Mouse (Mus musculus) inflammation-experienced regulatory T-cells, adult 6 months (primary cell): Measurements from ENCODE around the gene Frmd4a. TPM values are rescaled to one million over a fixed set of nuclear protein-coding genes. Genes with fewer than 3 reads are reported as not detected.

Experiments used
- ATAC-seq: one replicate; pipeline ENCODE4 v1.8.0; 2017
- polyA plus RNA-seq, 3 experiments: library from polyadenylated mRNA; unstranded; fragments of 100-300 nt; shearing (Covaris generic); gene quantifications; one replicate each; pipeline ENCODE4 v1.2.1; 2017

The Frmd4a gene
- polyA plus RNA-seq, 3 experiments from 2014 or later = 1.2 to 1.5 (median 1.5) TPM

GRCm38 (mm10) chr2:4630197-4630835 is 612.8 kb downstream of the Frmd4a start:
- no peak for ATAC-seq

GRCm38 (mm10) chr2:4635804-4636203 is 618.3 kb downstream of the Frmd4a start:
- ATAC-seq = no peak

GRCm38 (mm10) chr2:4636656-4637055 is 619.1 kb downstream of the Frmd4a start:
- ATAC-seq = no peak

- no peak for ATAC-seq
Observed at GRCm38 (mm10) chr2:4638189-4638588, 620.7 kb downstream of the Frmd4a start.

GRCm38 (mm10) chr2:4645066-4645465 is 627.5 kb downstream of the Frmd4a start:
- ATAC-seq = no peak

GRCm38 (mm10) chr2:4648094-4648493 is 630.6 kb downstream of the Frmd4a start:
- no peak for ATAC-seq

GRCm38 (mm10) chr2:4649646-4650045 is 632.1 kb downstream of the Frmd4a start:
- ATAC-seq = no peak

GRCm38 (mm10) chr2:4651500-4652285 is 634.2 kb downstream of the Frmd4a start, which contains the start of gene Prpf18:
Gene Prpf18 (minus strand): TSS chr2:4652113.
- peak; percentile 95 for ATAC-seq

GRCm38 (mm10) chr2:4660677-4661076 is 643.2 kb downstream of the Frmd4a start:
- ATAC-seq = no peak
